Mouse (Mus musculus) thymus, postnatal 25 days (tissue): Measurements from ENCODE around the gene Cpne4.

ENCODE experiments used
- DNase-seq: peaks from one replicate; pipeline ENCODE4 v3.0.0; 2022

The Cpne4 gene

GRCm38 (mm10) chr9:104878558-104878957 is 331.5 kb downstream of the Cpne4 start:
- DNase-seq, result peak; percentile 42

- no peak for DNase-seq
Measured at GRCm38 (mm10) chr9:104890517-104890916, 343.4 kb downstream of the Cpne4 start.

- no peak for DNase-seq
Measured at GRCm38 (mm10) chr9:104895360-104895759, 348.3 kb downstream of the Cpne4 start.

GRCm38 (mm10) chr9:104901118-104901517 is 354.0 kb downstream of the Cpne4 start:
- no peak for DNase-seq

GRCm38 (mm10) chr9:104901827-104902226 is 354.7 kb downstream of the Cpne4 start:
- no peak for DNase-seq

- DNase-seq, result no peak
Measured at GRCm38 (mm10) chr9:104912686-104913085, 365.6 kb downstream of the Cpne4 start.

GRCm38 (mm10) chr9:104913327-104913726 is 366.2 kb downstream of the Cpne4 start:
- no peak for DNase-seq

GRCm38 (mm10) chr9:104921197-104921596 is 374.1 kb downstream of the Cpne4 start:
- no peak for DNase-seq

GRCm38 (mm10) chr9:104922051-104922450 is 375.0 kb downstream of the Cpne4 start:
- DNase-seq, result no peak

- DNase-seq, result no peak
Measured at GRCm38 (mm10) chr9:104928806-104929205, 381.7 kb downstream of the Cpne4 start.

- DNase-seq, result no peak
Measured at GRCm38 (mm10) chr9:104940389-104940788, 393.3 kb downstream of the Cpne4 start.

GRCm38 (mm10) chr9:104950551-104950950 is 403.5 kb downstream of the Cpne4 start:
- DNase-seq, result no peak

GRCm38 (mm10) chr9:104952176-104952575 is 405.1 kb downstream of the Cpne4 start:
- DNase-seq, result no peak

- no peak for DNase-seq
Measured at GRCm38 (mm10) chr9:104972828-104973227, 425.7 kb downstream of the Cpne4 start.

GRCm38 (mm10) chr9:104981934-104982548 is 435.0 kb downstream of the Cpne4 start:
- no peak for DNase-seq

- DNase-seq, result no peak
Measured at GRCm38 (mm10) chr9:104998225-104998624, 451.1 kb downstream of the Cpne4 start.

- no peak for DNase-seq
Measured at GRCm38 (mm10) chr9:105010721-105011120, 463.6 kb downstream of the Cpne4 start.

GRCm38 (mm10) chr9:105018186-105018585 is 471.1 kb downstream of the Cpne4 start:
- DNase-seq, result no peak

- DNase-seq, result no peak
Measured at GRCm38 (mm10) chr9:105028311-105028710, 481.2 kb downstream of the Cpne4 start.

GRCm38 (mm10) chr9:105032572-105032971 is 485.5 kb downstream of the Cpne4 start:
- no peak for DNase-seq

GRCm38 (mm10) chr9:105033641-105034040 is 486.6 kb downstream of the Cpne4 start:
- DNase-seq, result no peak

- DNase-seq, result no peak
Measured at GRCm38 (mm10) chr9:105037847-105038246, 490.8 kb downstream of the Cpne4 start.

GRCm38 (mm10) chr9:105046014-105046413 is 498.9 kb downstream of the Cpne4 start:
- no peak for DNase-seq

GRCm38 (mm10) chr9:105048351-105048750 is 501.3 kb downstream of the Cpne4 start:
- DNase-seq, result no peak

GRCm38 (mm10) chr9:105049636-105050035 is 502.6 kb downstream of the Cpne4 start:
- no peak for DNase-seq
